Mouse (Mus musculus) intestine, postnatal 0 days (tissue): Measurements from ENCODE around the gene Fam118b. TPM values are rescaled to one million over a fixed set of nuclear protein-coding genes. Genes with fewer than 3 reads are reported as not detected.

Experiments used
- ATAC-seq: fragments of 200-750 bp; cut with Nextera tagmentation; 2 replicates; pipeline ENCODE4 v1.8.0; 2017; ENCODE audit warnings: mild to moderate bottlenecking, moderate TSS enrichment, moderate library complexity
- H3K27ac ChIP-seq: fragments of 300-500 bp; sonication (generic); 2 replicates; pipeline ENCODE4 v1.5.1; 2014; ENCODE audit warnings: mild to moderate bottlenecking, low read depth, low read length, moderate library complexity
- H3K27me3 ChIP-seq: fragments of 300-500 bp; sonication (generic); replicated peaks from 2 replicates; pipeline ENCODE4 v1.6.1; 2014; ENCODE audit warnings: low read length, mixed read lengths; ENCODE audit not compliant: control insufficient read depth, insufficient read depth
- H3K36me3 ChIP-seq: fragments of 300-500 bp; sonication (generic); 2 replicates; pipeline ENCODE4 v1.6.1; 2014; ENCODE audit warnings: mild to moderate bottlenecking, moderate library complexity; ENCODE audit not compliant: control insufficient read depth, insufficient read depth
- H3K4me1 ChIP-seq: fragments of 300-500 bp; sonication (generic); replicated peaks from 2 replicates; pipeline ENCODE4 v1.6.1; 2014; ENCODE audit warnings: antibody characterized with exemption, low read length, mixed read lengths; ENCODE audit not compliant: control insufficient read depth, insufficient read depth
- H3K4me2 ChIP-seq: fragments of 300-500 bp; sonication (generic); replicated peaks from 2 replicates; pipeline ENCODE4 v1.6.1; 2014; ENCODE audit warnings: low read depth, mild to moderate bottlenecking, moderate library complexity
- H3K4me3 ChIP-seq: fragments of 300-500 bp; sonication (generic); 2 replicates; pipeline ENCODE4 v1.5.1; 2014; ENCODE audit warnings: low read depth, low read length
- H3K9ac ChIP-seq: fragments of 300-500 bp; sonication (generic); 2 replicates; pipeline ENCODE4 v1.6.1; 2014; ENCODE audit warnings: mild to moderate bottlenecking, low read depth, low read length
- H3K9me3 ChIP-seq: fragments of 300-500 bp; sonication (generic); 2 replicates; pipeline ENCODE4 v1.6.1; 2016; ENCODE audit warnings: mixed run types; ENCODE audit not compliant: control insufficient read depth
- CTCF ChIP-seq: sonication (generic); IDR thresholded peaks from 2 replicates; pipeline ENCODE4 v1.5.1; 2016; ENCODE audit warnings: low read depth, mild to moderate bottlenecking, control low read depth, antibody characterized with exemption, moderate library complexity
- WGBS: fragments of 180-500 bp; shearing (Covaris S2); extraction: QIAGEN DNeasy Blood & Tissue Kit; methylation state at CpG from one replicate; pipeline ENCODE4 v1.1.7; 2014; 5-methylcytosine and 5-hydroxymethylcytosine counted together
- polyA plus RNA-seq: library from polyadenylated mRNA; unstranded; fragments of >200 nt; fragmentation: Nextera tagmentation; extraction: Ambion mirVana; gene quantifications from 2 replicates; pipeline ENCODE4 v1.2.1, GENCODE M21; 2015

Gene Fam118b
- polyA plus RNA-seq = 73.5 and 80.7 TPM in 2 replicates

GRCm38 (mm10) chr9:35267146-35267975 is at the start of gene Fam118b, which contains the start of gene Rpusd4:
Gene Fam118b, minus strand, starts transcription at chr9:35267805.
Gene Rpusd4, plus strand, starts transcription at chr9:35267865.
- H3K4me3 ChIP-seq = peak within 1 kb of the TSS; percentile 73
- no peaks in the 10 kb centered on the region for H3K27me3 ChIP-seq
- peaks cover 6% of the 10 kb centered on the region; the same call in 1 of the 2 replicates for H3K4me1 ChIP-seq
- H3K36me3 ChIP-seq = peaks cover 2% of the 10 kb centered on the region
- WGBS = under 1% methylated on average over 52 of the region's 62 CpGs
- no peak for TF ChIP-seq CTCF
- ATAC-seq = peak; percentile 76
- peak within 1 kb of the TSS; percentile 79 for H3K4me2 ChIP-seq
- H3K9ac ChIP-seq = peak within 1 kb of the TSS; percentile 80
- H3K9me3 ChIP-seq = no peaks in the 10 kb centered on the region
- H3K27ac ChIP-seq = peak within 1 kb of the TSS; percentile 74

DNA sequence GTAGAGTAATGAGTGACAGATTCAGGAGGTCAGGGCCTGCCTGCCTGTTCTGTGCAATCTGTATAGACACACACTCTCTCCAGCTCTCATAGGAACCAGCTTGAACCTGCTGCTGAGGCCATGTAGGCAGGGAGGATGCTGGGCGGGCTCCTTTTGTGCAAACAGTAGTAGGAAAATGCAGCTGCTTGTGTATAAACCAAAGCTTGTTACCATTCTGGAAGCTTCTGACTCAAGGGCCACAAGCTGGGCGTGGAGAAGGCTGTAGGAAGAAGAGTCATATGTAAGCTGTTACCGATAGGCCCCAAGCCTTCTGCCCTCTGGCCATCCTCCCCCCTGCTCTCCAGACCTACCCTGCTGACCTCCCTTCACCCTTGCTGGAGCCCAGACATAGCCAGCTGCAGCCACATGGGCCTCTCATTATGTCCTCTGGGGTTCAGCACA is 49.2 kb upstream of the Fam118b start:
- TF ChIP-seq CTCF = no peak
- WGBS = 55% methylated on average over 3 of the region's 3 CpGs
- Histone ChIP-seq H3K4me2 (no peak overlapping the region), H3K27me3 (no peaks in the 10 kb centered on the region), H3K4me3 (no peak overlapping the region), H3K9ac (no peak overlapping the region), H3K4me1 (no peaks in the 10 kb centered on the region), H3K36me3 (no peaks in the 10 kb centered on the region), H3K27ac (no peak overlapping the region), H3K9me3 (no peaks in the 10 kb centered on the region)
- peak; percentile 28; the same call in 1 of the 2 replicates for ATAC-seq

DNA sequence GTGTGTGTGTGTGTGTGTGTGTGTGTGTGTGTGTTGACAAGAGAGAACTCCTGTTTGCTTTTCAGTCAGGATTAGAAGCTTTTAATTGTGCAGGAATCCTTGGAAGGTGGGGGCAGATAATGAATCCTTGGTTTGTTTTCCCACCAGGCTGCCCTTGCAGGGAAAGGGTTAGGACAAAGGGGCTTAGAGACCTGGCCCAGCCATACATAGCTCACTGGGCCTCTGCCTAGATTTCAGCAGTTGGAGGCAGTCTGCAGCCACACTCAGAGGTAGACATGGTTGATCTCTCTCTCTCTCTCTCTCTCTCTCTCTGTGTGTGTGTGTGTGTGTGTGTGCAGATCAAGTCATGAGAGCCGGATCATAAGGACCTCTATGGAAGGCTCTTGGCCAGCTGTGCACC is 46.6 kb upstream of the Fam118b start:
- ATAC-seq = no peak
- H3K36me3 ChIP-seq = no peaks in the 10 kb centered on the region
- no peaks in the 10 kb centered on the region for H3K4me1 ChIP-seq
- no peak overlapping the region for H3K4me2 ChIP-seq
- H3K4me3 ChIP-seq = no peak overlapping the region
- no peak overlapping the region for H3K9ac ChIP-seq
- no peaks in the 10 kb centered on the region for H3K27me3 ChIP-seq
- H3K9me3 ChIP-seq = no peaks in the 10 kb centered on the region
- 80% methylated on average over 1 of the region's 1 CpGs for WGBS
- no peak overlapping the region for H3K27ac ChIP-seq
- TF ChIP-seq CTCF = no peak

DNA sequence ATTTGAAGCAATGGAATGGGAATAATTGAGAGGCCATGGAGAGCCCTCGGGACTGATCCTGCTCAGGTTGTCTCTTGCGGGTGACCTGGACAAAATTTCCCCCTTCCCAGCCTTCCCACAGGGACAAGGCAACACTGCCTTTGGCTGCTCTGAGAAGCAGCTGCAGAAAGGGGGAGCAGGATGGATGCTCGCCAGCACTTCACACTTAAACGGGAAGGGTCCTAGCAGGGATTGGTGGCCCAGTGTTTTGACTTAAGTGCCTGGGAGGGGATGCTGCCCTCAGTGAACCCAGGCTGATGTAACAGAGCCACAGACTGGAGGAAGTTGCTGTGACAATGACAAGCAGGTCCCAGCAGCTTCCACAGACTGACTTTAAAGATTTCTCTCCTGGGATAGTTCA is 46.0 kb upstream of the Fam118b start:
- Histone ChIP-seq H3K27ac (no peak overlapping the region), H3K4me3 (no peak overlapping the region), H3K4me1 (no peaks in the 10 kb centered on the region), H3K4me2 (no peak overlapping the region), H3K9me3 (no peaks in the 10 kb centered on the region), H3K27me3 (no peaks in the 10 kb centered on the region), H3K9ac (no peak overlapping the region), H3K36me3 (no peaks in the 10 kb centered on the region)
- WGBS = 38% methylated on average over 4 of the region's 4 CpGs
- ATAC-seq = no peak
- TF ChIP-seq CTCF = no peak

DNA sequence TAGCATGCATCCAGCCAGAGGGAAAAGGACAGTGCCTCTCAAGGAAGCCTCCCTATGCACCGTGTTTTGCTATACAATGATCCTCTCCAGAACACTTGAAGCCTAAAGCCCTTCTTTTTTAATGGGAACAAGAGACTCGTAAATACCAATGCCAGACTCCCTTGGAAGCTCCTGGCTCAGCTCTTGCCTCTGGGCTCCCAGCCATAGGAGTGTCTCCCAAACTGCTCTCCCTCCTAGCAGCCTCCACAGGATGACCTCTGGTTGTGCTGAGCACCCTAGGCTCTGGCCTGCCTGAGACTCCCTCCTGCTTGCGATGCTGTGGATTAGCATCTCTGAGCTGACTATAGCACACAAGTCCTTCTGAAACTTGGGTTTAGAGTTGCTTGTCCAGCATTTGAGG is 44.9 kb upstream of the Fam118b start:
- H3K27me3 ChIP-seq = no peaks in the 10 kb centered on the region
- no peaks in the 10 kb centered on the region for H3K36me3 ChIP-seq
- no peak overlapping the region for H3K4me2 ChIP-seq
- H3K9ac ChIP-seq = no peak overlapping the region
- no peak overlapping the region for H3K27ac ChIP-seq
- H3K4me1 ChIP-seq = no peaks in the 10 kb centered on the region
- WGBS = 59% methylated on average over 3 of the region's 3 CpGs
- TF ChIP-seq CTCF = no peak
- ATAC-seq = no peak
- H3K9me3 ChIP-seq = no peaks in the 10 kb centered on the region
- H3K4me3 ChIP-seq = no peak overlapping the region

DNA sequence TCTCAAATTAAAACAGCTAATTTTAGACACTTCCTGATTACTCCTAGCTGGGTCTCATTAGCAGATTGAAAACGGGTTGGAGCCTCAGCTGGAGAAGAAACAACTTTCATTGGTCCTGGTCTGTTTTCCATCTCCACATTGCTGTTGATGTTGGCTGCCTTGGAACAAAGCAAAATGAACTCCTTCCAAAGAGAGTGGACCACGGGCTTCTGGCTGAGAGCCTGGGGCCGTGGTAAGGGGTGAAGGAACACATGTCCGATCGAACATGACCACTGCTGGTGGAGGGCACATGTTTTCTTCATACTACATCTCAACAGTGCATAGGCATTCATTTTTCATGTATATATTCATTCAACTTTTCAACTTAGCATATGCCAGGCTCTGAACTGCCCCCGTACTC is 42.8 kb upstream of the Fam118b start:
- Histone ChIP-seq H3K4me3 (no peak overlapping the region), H3K4me2 (no peak overlapping the region), H3K27me3 (no peaks in the 10 kb centered on the region), H3K9ac (no peak overlapping the region), H3K36me3 (no peaks in the 10 kb centered on the region), H3K4me1 (no peaks in the 10 kb centered on the region), H3K27ac (no peak overlapping the region), H3K9me3 (no peaks in the 10 kb centered on the region)
- ATAC-seq = no peak
- 81% methylated on average over 6 of the region's 6 CpGs for WGBS
- TF ChIP-seq CTCF = no peak
